Mouse (Mus musculus): ENCODE data around the gene Usp7.
A peak's percentile ranks its signal among the peaks of the same experiment; 100 is the strongest.

DNA sequence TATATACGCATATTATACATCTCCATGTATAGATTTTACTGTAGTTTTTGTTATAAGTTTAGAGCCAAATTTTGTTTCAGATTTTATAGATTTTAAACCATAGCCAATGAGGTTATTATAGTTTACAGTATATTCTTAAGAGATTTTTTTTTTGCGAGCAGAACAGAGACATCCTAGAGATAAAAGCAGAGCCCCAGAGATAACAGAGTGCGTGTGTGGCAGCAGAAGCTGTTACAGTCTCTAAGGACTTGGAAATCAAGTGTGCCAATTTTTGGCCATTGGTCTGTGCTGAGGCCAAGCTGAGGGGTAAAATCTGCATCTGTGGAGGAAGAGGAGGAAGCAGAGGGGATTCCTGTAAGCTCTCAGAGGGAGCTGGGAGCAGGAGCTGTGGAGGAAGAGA lies 11.9 kb downstream of the Usp7 start:
- TF ChIP-seq EP300 (IDR thresholded peaks at IDR 0.05; ENCODE audit: low read depth in 1 of 2, low read length in 2 of 2) (peak; percentile 63 to 67; a peak in 3 of 4 replicates), MAZ (IDR thresholded peaks at IDR 0.05; ENCODE audit: low read depth, low read length) (no peak), POLR2AphosphoS2 (IDR thresholded peaks at IDR 0.05; ENCODE audit: low read length) (no peak), CTCF (IDR thresholded peaks at IDR 0.05 in 2 of 3, conservative IDR thresholded peaks at IDR 0.05 in 1 of 3; ENCODE audit: control insufficient read depth in 1 of 3, insufficient read depth in 1 of 3, low read depth in 2 of 3, low read length in 3 of 3, poor library complexity in 1 of 3, severe bottlenecking in 1 of 3) (no peak), MAX (IDR thresholded peaks at IDR 0.05; ENCODE audit: low read length) (no peak; the same call in 1 of the 2 replicates), UBTF (IDR thresholded peaks at IDR 0.05; ENCODE audit: borderline replicate concordance, insufficient read depth, low read depth, low read length) (no peak), POLR2A (IDR thresholded peaks at IDR 0.05; ENCODE audit: control insufficient read depth in 1 of 2, insufficient read depth in 1 of 2, low read depth in 1 of 2, low read length in 2 of 2, poor library complexity in 1 of 2) (no peak), MXI1 (IDR thresholded peaks at IDR 0.05; ENCODE audit: low read depth, low read length) (no peak), KAT2A (conservative IDR thresholded peaks at IDR 0.05; ENCODE audit: low read depth, low read length) (no peak), CHD2 (IDR thresholded peaks at IDR 0.05; ENCODE audit: low read length) (no peak), TCF12 (IDR thresholded peaks at IDR 0.05; ENCODE audit: low read depth, low read length) (peak; percentile 60; the same call in 1 of the 2 replicates), TBP (IDR thresholded peaks at IDR 0.05; ENCODE audit: low read depth, low read length) (no peak)

Data from MEL (cell line).